Mouse (Mus musculus) cerebellum, adult 2 months (tissue): ENCODE data around the gene Pspn. TPM values are rescaled to one million over a fixed set of nuclear protein-coding genes. Genes with fewer than 3 reads are reported as not detected.

Experiments
- DNase-seq, 2 experiments: peaks; one replicate each; pipeline ENCODE4 v3.0.0; 2021
- H3K27ac ChIP-seq: fragments of 200-500 bp; 2 replicates; pipeline ENCODE4 v1.5.1; 2012; ENCODE audit warnings: low read length, control low read depth, inconsistent platforms; ENCODE audit not compliant: insufficient read depth
- H3K27me3 ChIP-seq: fragments of 200-500 bp; 2 replicates; pipeline ENCODE4 v1.6.1; 2012; ENCODE audit warnings: inconsistent platforms, mild to moderate bottlenecking, low read length, moderate library complexity; ENCODE audit not compliant: control insufficient read depth, insufficient read depth
- H3K4me1 ChIP-seq: fragments of 200-500 bp; 2 replicates; pipeline ENCODE4 v1.6.1; 2011; ENCODE audit warnings: low read length; ENCODE audit not compliant: control insufficient read depth, insufficient read depth
- H3K4me3 ChIP-seq: fragments of 200-500 bp; replicated peaks from 2 replicates; pipeline ENCODE3; 2011; ENCODE audit warnings: mild to moderate bottlenecking, low read depth, low read length, control low read depth; ENCODE audit not compliant: insufficient read depth
- CTCF ChIP-seq: fragments of 200-500 bp; IDR thresholded peaks from 2 replicates; pipeline ENCODE4 v1.5.1; 2011; ENCODE audit warnings: low read depth, mild to moderate bottlenecking, control low read depth, low read length, moderate library complexity, borderline replicate concordance; ENCODE audit not compliant: insufficient read depth
- POLR2A ChIP-seq: fragments of 200-500 bp; IDR thresholded peaks from 2 replicates; pipeline ENCODE4 v1.6.1; 2011; ENCODE audit warnings: low read length, control low read depth, borderline replicate concordance; ENCODE audit not compliant: insufficient read depth
- WGBS: fragments of 180-500 bp; shearing (Covaris S2); methylation state at CpG from one replicate; pipeline ENCODE4 v1.1.7; 2018; 5-methylcytosine and 5-hydroxymethylcytosine counted together
- polyA plus RNA-seq: library from polyadenylated mRNA; depleted of rRNA; stranded (reverse); fragments of >200 nt; gene quantifications from 2 replicates; pipeline ENCODE4 v1.2.3, GENCODE M21; 2012

Gene Pspn
- polyA plus RNA-seq, 1 experiment, result not detected

DNA sequence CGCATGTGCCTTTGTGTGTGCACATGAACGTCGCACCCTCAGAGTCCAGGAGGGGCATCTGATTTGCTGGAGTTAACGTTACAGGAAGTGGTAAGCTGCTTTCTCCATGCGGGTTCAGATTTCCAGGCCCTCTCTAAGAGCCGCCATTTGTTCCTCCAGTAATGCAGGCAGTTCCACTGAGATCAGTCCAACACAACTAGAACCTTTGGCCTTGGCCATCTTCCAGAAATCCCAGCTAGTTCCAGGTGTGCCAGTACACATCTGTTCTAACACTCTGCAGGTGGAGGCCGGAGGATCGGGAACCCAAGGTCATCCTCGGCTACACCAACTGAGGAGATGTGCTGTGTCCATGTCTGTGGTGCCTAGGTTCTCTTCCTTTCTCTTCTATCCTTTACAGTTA, 14.9 kb downstream of the Pspn start:
- no peak for DNase-seq
- 82% methylated on average over 9 of the region's 9 CpGs for WGBS
- no peak overlapping the region for H3K4me3 ChIP-seq
- no peak overlapping the region for H3K27ac ChIP-seq
- no peaks in the 10 kb centered on the region for H3K4me1 ChIP-seq
- no peaks in the 10 kb centered on the region for H3K27me3 ChIP-seq
- TF ChIP-seq CTCF (no peak), POLR2A (no peak)

DNA sequence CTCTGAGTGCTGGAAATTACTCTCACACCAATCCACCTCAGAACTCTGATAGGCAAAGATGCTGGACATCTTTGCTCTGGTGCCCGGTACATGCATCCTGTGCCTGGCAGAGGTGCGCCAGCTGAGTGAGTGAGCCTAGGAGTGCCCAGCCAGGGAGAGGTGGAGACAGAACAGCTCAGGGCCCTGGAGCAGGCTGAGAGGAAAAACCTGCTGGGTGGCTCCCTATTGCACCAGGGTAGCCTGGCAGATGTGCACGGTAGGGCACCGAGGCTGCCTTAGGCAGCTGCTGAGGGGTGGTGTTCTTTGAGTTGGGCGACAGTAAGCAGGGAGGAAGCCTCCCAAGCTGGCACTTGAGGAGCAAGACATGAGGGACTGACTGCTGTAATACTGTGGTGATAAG, 17.8 kb downstream of the Pspn start, which contains the start of gene Acer1:
Acer1 (minus strand) TSS at position 114 of the 400 bp plus-strand sequence.
- Histone ChIP-seq H3K27me3 (no peaks in the 10 kb centered on the region), H3K27ac (no peak within 1 kb of the TSS), H3K4me1 (no peaks in the 10 kb centered on the region), H3K4me3 (no peak within 1 kb of the TSS)
- 72% methylated on average over 5 of the region's 5 CpGs for WGBS
- TF ChIP-seq CTCF (no peak), POLR2A (no peak)
- DNase-seq, result no peak

DNA sequence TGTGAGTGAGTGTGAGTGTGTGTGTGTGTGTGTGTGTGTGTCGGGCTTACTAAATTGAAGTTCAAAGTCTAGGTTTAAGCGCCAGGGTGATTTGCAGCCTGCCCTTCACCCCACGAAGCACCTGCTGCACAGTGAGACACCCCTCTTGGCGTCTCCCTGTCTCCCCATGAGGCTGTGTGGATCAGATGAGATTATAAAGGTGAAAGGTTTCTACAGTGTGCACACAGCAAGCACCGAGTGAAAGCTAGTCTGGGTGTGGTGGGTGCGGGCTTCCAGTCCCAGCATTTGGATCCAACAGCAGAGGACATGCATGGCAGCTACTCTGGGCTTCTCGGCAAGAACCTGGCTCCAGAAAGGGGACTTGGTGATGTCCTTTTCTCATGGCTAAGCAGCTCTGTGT, 18.8 kb downstream of the Pspn start:
- H3K27ac ChIP-seq, result no peak overlapping the region
- 70% methylated on average over 7 of the region's 7 CpGs for WGBS
- no peaks in the 10 kb centered on the region for H3K27me3 ChIP-seq
- DNase-seq, result no peak
- TF ChIP-seq POLR2A (no peak), CTCF (no peak)
- H3K4me1 ChIP-seq, result no peaks in the 10 kb centered on the region
- no peak overlapping the region for H3K4me3 ChIP-seq

DNA sequence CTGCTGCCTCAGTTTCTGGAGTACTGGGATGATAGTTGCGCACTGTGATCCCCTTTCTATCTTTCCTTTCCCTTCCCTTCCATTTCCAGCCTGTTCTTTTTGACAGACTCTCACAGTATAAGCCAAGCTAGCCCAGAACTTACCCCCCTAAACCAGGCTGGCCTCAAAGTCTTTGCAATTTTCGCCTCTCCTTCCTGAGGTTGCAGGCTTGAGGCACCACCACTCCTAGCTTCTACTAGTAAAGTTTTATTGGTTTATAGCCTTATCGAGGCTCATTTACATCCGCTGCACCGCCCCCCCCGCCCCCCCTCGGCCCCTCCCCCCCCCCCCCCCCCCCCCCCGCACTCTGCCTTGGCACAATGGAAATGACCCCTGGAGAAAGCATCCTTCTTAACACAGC, 20.3 kb downstream of the Pspn start:
- Histone ChIP-seq H3K4me1 (no peaks in the 10 kb centered on the region), H3K4me3 (no peak overlapping the region), H3K27me3 (no peaks in the 10 kb centered on the region), H3K27ac (no peak overlapping the region)
- DNase-seq, result no peak
- TF ChIP-seq POLR2A (no peak), CTCF (no peak)
- 35% methylated on average over 7 of the region's 8 CpGs for WGBS

DNA sequence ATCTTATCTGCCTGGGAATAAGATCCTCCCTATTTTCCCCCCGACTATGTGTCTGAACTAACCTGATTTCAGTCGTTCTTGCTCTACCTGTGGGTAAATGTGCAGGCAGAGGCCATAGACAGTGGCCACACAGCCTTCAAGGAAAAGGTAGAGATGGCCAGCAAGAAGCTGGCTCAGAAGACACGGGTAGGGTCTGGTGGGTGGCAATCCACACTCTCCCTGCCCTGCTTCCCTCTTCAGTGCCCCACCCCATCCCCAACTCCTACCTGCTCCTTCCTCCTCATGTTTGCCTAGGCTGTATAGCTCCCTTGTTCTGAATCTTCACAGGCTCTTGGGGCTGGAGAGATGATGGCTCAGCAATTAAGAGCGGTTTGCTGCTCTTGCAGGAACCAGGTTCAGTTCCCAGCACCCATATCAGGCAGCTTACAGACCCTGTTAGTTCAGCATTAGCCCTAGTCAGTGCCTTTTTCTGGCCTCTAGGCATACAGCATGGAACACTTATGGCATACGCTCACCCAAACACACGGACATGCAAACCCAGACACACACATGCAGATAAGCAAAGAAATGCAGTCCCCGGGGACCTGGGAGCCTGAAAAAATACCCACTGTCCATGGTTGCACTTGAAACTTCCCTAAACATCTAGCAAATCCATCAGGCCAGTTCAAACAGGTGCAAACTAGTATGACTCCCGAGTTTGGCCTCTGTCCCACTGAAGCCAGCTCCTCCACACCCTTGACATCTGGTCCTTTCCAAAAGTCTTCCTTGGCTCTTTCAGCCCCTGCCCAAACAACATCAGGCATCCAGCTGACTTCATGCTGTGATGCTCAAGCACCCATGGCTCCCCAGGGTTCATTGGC, 23.1 kb downstream of the Pspn start:
- Histone ChIP-seq H3K4me3 (no peak overlapping the region), H3K27me3 (no peaks in the 10 kb centered on the region), H3K4me1 (no peaks in the 10 kb centered on the region), H3K27ac (no peak overlapping the region)
- no peak for DNase-seq
- TF ChIP-seq POLR2A, result no peak
- TF ChIP-seq CTCF, result no peak
- 67% methylated on average over 8 of the region's 8 CpGs for WGBS

DNA sequence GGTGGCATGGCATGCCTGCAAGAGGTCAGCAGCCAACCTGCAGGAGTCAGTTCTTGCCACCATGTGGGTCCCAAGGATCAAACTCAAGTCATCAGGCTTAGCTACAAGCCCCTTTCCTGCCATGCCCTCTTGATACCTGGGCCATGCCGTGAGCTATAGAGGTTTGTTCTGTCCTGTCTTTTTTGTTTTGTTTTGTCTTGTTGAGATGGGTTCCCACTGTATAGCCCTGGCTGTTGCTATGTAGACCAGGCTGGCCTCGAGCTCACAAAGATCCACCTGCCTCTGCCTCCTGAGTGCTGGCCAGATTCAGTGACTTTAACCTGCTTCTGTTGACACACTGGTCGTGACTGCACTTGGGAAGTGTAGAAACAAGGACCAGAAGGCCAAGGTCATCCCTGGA, 24.4 kb downstream of the Pspn start:
- WGBS, result 79% methylated on average over 3 of the region's 3 CpGs
- H3K4me1 ChIP-seq, result no peaks in the 10 kb centered on the region
- no peaks in the 10 kb centered on the region for H3K27me3 ChIP-seq
- no peak overlapping the region for H3K4me3 ChIP-seq
- TF ChIP-seq CTCF (no peak), POLR2A (no peak)
- no peak for DNase-seq
- H3K27ac ChIP-seq, result no peak overlapping the region

DNA sequence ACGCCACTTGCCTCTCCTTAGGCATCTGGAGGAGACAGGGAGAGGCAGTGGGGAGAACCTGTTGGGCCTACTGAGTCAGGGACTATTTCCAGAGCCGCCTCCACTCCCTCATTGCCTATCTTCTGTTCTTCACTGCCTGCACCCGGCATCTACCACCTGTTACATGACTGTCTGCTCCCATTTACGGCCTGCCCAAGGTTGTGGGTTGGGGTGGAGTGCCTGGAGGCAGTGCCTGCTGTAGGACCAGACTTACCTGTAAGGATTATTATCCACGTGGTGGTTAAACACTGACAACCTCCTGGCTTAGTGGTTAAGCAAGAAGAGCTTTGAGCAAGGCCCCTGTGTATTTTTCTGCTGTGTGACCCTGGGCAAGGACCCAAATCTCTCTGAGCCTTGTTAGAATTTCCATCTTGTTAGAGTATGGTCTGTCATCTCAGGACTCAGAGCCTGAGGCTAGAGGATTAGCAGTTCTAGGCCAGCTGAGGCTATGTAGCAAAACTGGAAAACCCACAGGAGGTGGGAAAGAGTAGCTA, 25.0 kb downstream of the Pspn start:
- 77% methylated on average over 5 of the region's 5 CpGs for WGBS
- TF ChIP-seq POLR2A (no peak), CTCF (no peak)
- H3K4me3 ChIP-seq, result no peak overlapping the region
- H3K4me1 ChIP-seq, result no peaks in the 10 kb centered on the region
- no peak overlapping the region for H3K27ac ChIP-seq
- no peak for DNase-seq
- no peaks in the 10 kb centered on the region for H3K27me3 ChIP-seq
